ENCODE assay signal across 8 mouse cellular contexts in the genomic region with DNA sequence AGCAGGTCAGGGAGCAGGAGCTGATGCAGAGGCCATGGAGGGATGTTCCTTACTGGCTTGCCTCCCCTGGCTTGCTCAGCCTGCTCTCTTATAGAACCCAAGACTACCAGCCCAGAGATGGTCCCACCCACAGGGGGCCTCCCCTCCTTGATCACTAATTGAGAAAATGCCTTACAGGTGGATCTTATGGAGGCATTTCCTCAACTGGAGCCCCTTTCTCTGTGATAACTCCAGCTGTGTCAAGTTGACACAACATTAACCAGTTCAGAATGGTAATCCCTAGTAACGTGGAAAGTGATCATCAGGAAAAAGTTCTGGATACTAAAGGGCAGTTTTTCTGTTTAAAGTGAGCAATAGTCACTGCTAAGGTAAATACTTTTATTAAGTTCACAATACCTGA. TPM values are rescaled to one million over a fixed set of nuclear protein-coding genes. Genes with fewer than 3 reads are reported as not detected.
DNase-seq lines count a peak whose midpoint lies in the region; ATAC-seq and TF ChIP-seq lines count a peak whose summit lies in the region.
"Not testable (repeated sequence)": the region's sequence is repeated elsewhere in the genome, so short reads cannot be mapped to it uniquely, and the experiment has no call there.

A gene (plus strand): TSS at position 301 of the 400 bp plus-strand sequence.

- in situ Hi-C loops in Patski (cut with MboI; ENCODE audit: low pct_unique_long_range_greater_than_20kb) = not testable (repeated sequence)

- not testable (repeated sequence) for H3K4me3 ChIP-seq in cortical plate, adult 2 months (ENCODE audit: insufficient read depth, low read length); gastrocnemius, adult 2 months; heart, embryonic 10.5 days; neural tube, embryonic 15.5 days (replicated peaks)

- intact Hi-C loops in gastrocnemius, adult 2 months (cut with DNase I); heart, postnatal 36 days (cut with DNase I); left cerebral cortex, postnatal 4 days (cut with DNase I): not testable (repeated sequence)

- not testable (repeated sequence) for DNase-seq in Patski (ENCODE audit: low read depth, low spot score); gastrocnemius, adult 2 months; heart, embryonic 10.5 days (ENCODE audit: low spot score); heart, postnatal 36 days; layer of hippocampus, postnatal 10 days (ENCODE audit: low spot score in 2 of 2); left cerebral cortex, postnatal 4 days

- not testable (repeated sequence) for H3K36me3 ChIP-seq in heart, embryonic 10.5 days; neural tube, embryonic 15.5 days

- ATAC-seq in Patski; neural tube, embryonic 15.5 days (ENCODE audit: low FRiP score): not testable (repeated sequence)

- not testable (repeated sequence) for TF ChIP-seq POLR2A in cortical plate, adult 2 months (IDR thresholded peaks at IDR 0.05; ENCODE audit: extremely low read depth, insufficient read depth, low read length)

- not testable (repeated sequence) for TF ChIP-seq CTCF in Patski (IDR thresholded peaks at IDR 0.05); cortical plate, adult 2 months (IDR thresholded peaks at IDR 0.05; ENCODE audit: extremely low read depth, insufficient read depth, low read length); gastrocnemius, adult 2 months (IDR thresholded peaks at IDR 0.05)

- not testable (repeated sequence) for H3K4me1 ChIP-seq in cortical plate, adult 2 months (ENCODE audit: control insufficient read depth, insufficient read depth, low read length); heart, embryonic 10.5 days; neural tube, embryonic 15.5 days

- not testable (repeated sequence) for H3K9ac ChIP-seq in neural tube, embryonic 15.5 days (replicated peaks)

- WGBS in heart, embryonic 10.5 days = 76% methylated on average over 1 of the region's 1 CpGs
- WGBS in neural tube, embryonic 15.5 days = 79% methylated on average over 1 of the region's 1 CpGs

- CTCF ChIA-PET in Patski (lab: Charles Lee) = interaction anchor here (1.2 kb wide), 1 partner anchor 13 kb away, joined by 3 read pairs; no protein-coding TSS in a partner anchor

- not testable (repeated sequence) for H3K9me3 ChIP-seq in heart, embryonic 10.5 days; neural tube, embryonic 15.5 days (replicated peaks)

- not testable (repeated sequence) for H3K4me2 ChIP-seq in neural tube, embryonic 15.5 days

- H3K27ac ChIP-seq in cortical plate, adult 2 months (ENCODE audit: insufficient read depth, low read length); gastrocnemius, adult 2 months; heart, embryonic 10.5 days; neural tube, embryonic 15.5 days (replicated peaks): not testable (repeated sequence)

- POLR2A ChIA-PET in Patski (lab: Charles Lee) = not testable (repeated sequence)

- H3K27me3 ChIP-seq in Patski; heart, embryonic 10.5 days (ENCODE audit: insufficient read depth, poor library complexity, severe bottlenecking); neural tube, embryonic 15.5 days (replicated peaks): not testable (repeated sequence)

RNA-seq across cellular contexts. Expression of the gene that starts here (rescaled TPM):
- polyA plus RNA-seq in Patski (2021) = 43.4 TPM
- 38.9 and 42.2 TPM in 2 replicates for polyA plus RNA-seq in cortical plate, adult 2 months (2012; rRNA removed)
- 100 to 1,000 TPM; 104 to 183 TPM for total RNA-seq in gastrocnemius, adult 2 months (2021)
- polyA plus RNA-seq in heart, embryonic 10.5 days (2016; fragmentation: Nextera tagmentation; extraction: Ambion mirVana) = 13.9 and 27.9 TPM in 2 replicates
- 100 to 1,000 TPM; 244 to 259 TPM for total RNA-seq in heart, postnatal 36 days (2021)
- 10 to 100 TPM; 61.5 to 64.4 TPM for total RNA-seq in layer of hippocampus, postnatal 10 days (2021)
- total RNA-seq in left cerebral cortex, postnatal 4 days (2021) = 10 to 100 TPM; 33.2 to 36.7 TPM
- polyA plus RNA-seq in neural tube, embryonic 15.5 days (2015; fragmentation: Nextera tagmentation; extraction: Ambion mirVana) = 18.1 and 19.3 TPM in 2 replicates
